Comparison of ENCODE assay signal across 7 mouse cellular contexts in the genomic region with DNA sequence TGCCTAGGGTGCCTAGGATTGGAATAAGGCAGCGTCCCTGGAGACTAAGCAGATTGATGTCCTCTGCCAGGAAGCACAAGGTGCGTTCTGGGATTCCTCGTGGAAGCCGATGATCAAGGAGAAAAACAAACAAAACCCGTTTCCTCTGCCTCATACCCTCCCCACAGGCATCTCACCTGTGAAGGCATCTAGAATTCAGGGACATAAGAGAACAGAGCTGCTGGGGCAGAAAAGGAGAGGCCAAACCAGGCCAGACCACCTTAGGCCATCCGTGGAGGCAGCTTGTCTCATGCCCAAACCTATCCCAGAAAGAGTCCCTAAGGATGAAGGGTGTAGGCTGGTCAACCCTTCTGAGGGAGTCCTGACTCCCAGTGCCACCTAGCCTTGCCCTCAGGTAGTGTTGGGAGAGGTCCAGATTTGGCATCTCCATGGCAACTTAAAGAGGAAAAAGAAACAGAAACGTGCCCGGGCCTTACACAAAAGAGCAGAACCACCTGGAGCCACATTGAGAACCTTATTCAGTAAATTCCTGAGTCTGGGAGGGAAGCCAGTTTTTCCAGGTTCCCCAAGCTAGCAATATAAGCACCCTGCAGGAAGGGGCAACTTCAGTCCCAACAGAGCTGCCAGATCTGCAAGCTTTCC. TPM values are rescaled to one million over a fixed set of nuclear protein-coding genes. Genes with fewer than 3 reads are reported as not detected.
A peak's percentile ranks its signal among the peaks of the same experiment; 100 is the strongest.
DNase-seq lines count a peak whose midpoint lies in the region; ATAC-seq and TF ChIP-seq lines count a peak whose summit lies in the region.

Tmem132a (minus strand) TSS at position 55 of the 642 bp plus-strand sequence.

- WGBS in forebrain, embryonic 10.5 days = 3% methylated on average over 8 of the region's 8 CpGs
- 3% methylated on average over 8 of the region's 8 CpGs for WGBS in hindbrain, embryonic 16.5 days
- 4% methylated on average over 8 of the region's 8 CpGs for WGBS in limb, embryonic 13.5 days

- peak; percentile 17 for DNase-seq in NIH3T3 (ENCODE audit: low read depth)
- DNase-seq in forebrain, embryonic 10.5 days (ENCODE audit: extremely low spot score, low spot score) = no peak
- peak; percentile 7 for DNase-seq in naive thymus-derived CD4-positive, alpha-beta T cell, adult 2 months (ENCODE audit: low read depth)
- no peak for DNase-seq in thymus, postnatal 14 days

- no peak for TF ChIP-seq CTCF in E14TG2a.4 (conservative IDR thresholded peaks at IDR 0.05; ENCODE audit: low read length)

- peak within 1 kb of the TSS; percentile 82 for H3K4me2 ChIP-seq in hindbrain, embryonic 16.5 days (ENCODE audit: low read length)
- H3K4me2 ChIP-seq in limb, embryonic 13.5 days (replicated peaks) = peak within 1 kb of the TSS; percentile 91

- no peaks in the 10 kb centered on the region for H3K9me3 ChIP-seq in E14TG2a.4 (ENCODE audit: low read length)
- H3K9me3 ChIP-seq in forebrain, embryonic 10.5 days = no peaks in the 10 kb centered on the region; the same call in 1 of the 2 replicates
- H3K9me3 ChIP-seq in hindbrain, embryonic 16.5 days (ENCODE audit: control insufficient read depth, low read length) = no peaks in the 10 kb centered on the region
- H3K9me3 ChIP-seq in limb, embryonic 13.5 days = no peaks in the 10 kb centered on the region

- H3K27ac ChIP-seq in forebrain, embryonic 10.5 days = peak within 1 kb of the TSS; percentile 98
- H3K27ac ChIP-seq in hindbrain, embryonic 16.5 days (ENCODE audit: low read depth, low read length) = peak within 1 kb of the TSS; percentile 88
- peak within 1 kb of the TSS; percentile 90 for H3K27ac ChIP-seq in limb, embryonic 13.5 days

- peak; percentile 58 for ATAC-seq in hindbrain, embryonic 16.5 days
- ATAC-seq in limb, embryonic 13.5 days (ENCODE audit: low FRiP score, low read depth) = peak; percentile 46

- peak within 1 kb of the TSS; percentile 95 for H3K9ac ChIP-seq in hindbrain, embryonic 16.5 days (ENCODE audit: low read depth, low read length)
- peak within 1 kb of the TSS; percentile 92 for H3K9ac ChIP-seq in limb, embryonic 13.5 days

- H3K27me3 ChIP-seq in E14TG2a.4 (ENCODE audit: insufficient read depth, low read length) = peaks cover 34% of the 10 kb centered on the region
- H3K27me3 ChIP-seq in forebrain, embryonic 10.5 days (ENCODE audit: poor library complexity, severe bottlenecking) = no peaks in the 10 kb centered on the region
- H3K27me3 ChIP-seq in hindbrain, embryonic 16.5 days (replicated peaks; ENCODE audit: control insufficient read depth, insufficient read depth, low read length) = no peaks in the 10 kb centered on the region
- no peaks in the 10 kb centered on the region for H3K27me3 ChIP-seq in limb, embryonic 13.5 days

- H3K4me3 ChIP-seq in E14TG2a.4 (replicated peaks; ENCODE audit: low read length) = peak within 1 kb of the TSS; percentile 87
- H3K4me3 ChIP-seq in forebrain, embryonic 10.5 days = peak within 1 kb of the TSS; percentile 91
- H3K4me3 ChIP-seq in hindbrain, embryonic 16.5 days (ENCODE audit: low read length) = peak within 1 kb of the TSS; percentile 85
- H3K4me3 ChIP-seq in limb, embryonic 13.5 days = peak within 1 kb of the TSS; percentile 84

- peaks cover 49% of the 10 kb centered on the region for H3K36me3 ChIP-seq in E14TG2a.4 (ENCODE audit: insufficient read depth, low read length)
- H3K36me3 ChIP-seq in forebrain, embryonic 10.5 days (replicated peaks) = peaks cover 66% of the 10 kb centered on the region
- H3K36me3 ChIP-seq in hindbrain, embryonic 16.5 days (ENCODE audit: control insufficient read depth, insufficient read depth, low read length) = peaks cover 38% of the 10 kb centered on the region
- peaks cover 63% of the 10 kb centered on the region for H3K36me3 ChIP-seq in limb, embryonic 13.5 days

- peaks cover 29% of the 10 kb centered on the region for H3K4me1 ChIP-seq in E14TG2a.4 (replicated peaks; ENCODE audit: low read depth, low read length)
- peaks cover 40% of the 10 kb centered on the region for H3K4me1 ChIP-seq in forebrain, embryonic 10.5 days
- peaks cover 22% of the 10 kb centered on the region for H3K4me1 ChIP-seq in hindbrain, embryonic 16.5 days (ENCODE audit: control insufficient read depth, insufficient read depth, low read depth, low read length)
- H3K4me1 ChIP-seq in limb, embryonic 13.5 days = peaks cover 34% of the 10 kb centered on the region

RNA-seq across cellular contexts. Expression of gene Tmem132a, which starts in this region (rescaled TPM):
- 110 and 115 TPM in 2 replicates for polyA plus RNA-seq in forebrain, embryonic 10.5 days (2016; fragmentation: Nextera tagmentation; extraction: Ambion mirVana)
- polyA plus RNA-seq in hindbrain, embryonic 16.5 days (2015; fragmentation: Nextera tagmentation; extraction: Ambion mirVana) = 180 and 196 TPM in 2 replicates
- polyA plus RNA-seq in limb, embryonic 13.5 days (2015; fragmentation: Nextera tagmentation; extraction: Ambion mirVana) = 106 and 111 TPM in 2 replicates

Comparison
In these comparisons a context has a peak if more than half of its experiments do, and no peak if none do; other contexts are left out.
1. DNase-seq: peak in NIH3T3 (single experiment) and naive thymus-derived CD4-positive, alpha-beta T cell, adult 2 months (single experiment); none in forebrain, embryonic 10.5 days (single experiment) and thymus, postnatal 14 days (single experiment).
2. Peak in every context shown above with its lines, with median percentiles within 50 percentile points of each other: H3K4me3 ChIP-seq and H3K27ac ChIP-seq.